Mouse (Mus musculus): ENCODE measurements around the gene Tgm6. TPM values are rescaled to one million over a fixed set of nuclear protein-coding genes. Genes with fewer than 3 reads are reported as not detected.

The Tgm6 gene
- total RNA-seq, 2 experiments from 2014 or later = not detected

- DNase-seq = peak; percentile 92
Observed at GRCm38 (mm10) chr2:130178706-130179506, 66.7 kb downstream of the Tgm6 start, which contains the start of gene Snrpb. Gene Snrpb (minus strand): TSS chr2:130179403.

GRCm38 (mm10) chr2:130179507-130180019, 67.3 kb downstream of the Tgm6 start:
- no peak for DNase-seq

- DNase-seq = no peak
Observed at GRCm38 (mm10) chr2:130188391-130188790, 76.2 kb downstream of the Tgm6 start.

- no peak for DNase-seq
Observed at GRCm38 (mm10) chr2:130194894-130195293, 82.7 kb downstream of the Tgm6 start, which contains the start of gene Tmc2. Gene Tmc2 (plus strand): TSS chr2:130195194.

GRCm38 (mm10) chr2:130200961-130201360, 88.7 kb downstream of the Tgm6 start:
- DNase-seq = no peak

Other genes starting within 250 kb of the Tgm6 start
- under 1 TPM; 0.10 to 0.11 TPM for gene Tgm3, start 100.1 kb upstream of the Tgm6 start, total RNA-seq (2021)
- gene Snrpb, start 67.0 kb downstream of the Tgm6 start, total RNA-seq (2021) = 100 to 1,000 TPM; 221 to 229 TPM
- not detected for gene Tmc2, start 82.8 kb downstream of the Tgm6 start, total RNA-seq (2021)
- 10 to 100 TPM; 61.6 to 65.9 TPM for gene Nop56, start 162.0 kb downstream of the Tgm6 start, total RNA-seq (2021)
- 100 to 1,000 TPM; 439 to 476 TPM for gene Idh3b, start 172.1 kb downstream of the Tgm6 start, total RNA-seq (2021)
- 1 to 10 TPM; 1.1 to 1.5 TPM for gene Ebf4, start 182.8 kb downstream of the Tgm6 start, total RNA-seq (2021)

Data from heart, postnatal 4 days (tissue).